Mouse (Mus musculus): Measurements from ENCODE around the gene Nmnat2. TPM values are rescaled to one million over a fixed set of nuclear protein-coding genes. Genes with fewer than 3 reads are reported as not detected.
"Not testable (repeated sequence)": the region's sequence is repeated elsewhere in the genome, so short reads cannot be mapped to it uniquely, and the experiment has no call there.

The Nmnat2 gene
- polyA plus RNA-seq, 1 experiment, result 8.3 TPM

DNA sequence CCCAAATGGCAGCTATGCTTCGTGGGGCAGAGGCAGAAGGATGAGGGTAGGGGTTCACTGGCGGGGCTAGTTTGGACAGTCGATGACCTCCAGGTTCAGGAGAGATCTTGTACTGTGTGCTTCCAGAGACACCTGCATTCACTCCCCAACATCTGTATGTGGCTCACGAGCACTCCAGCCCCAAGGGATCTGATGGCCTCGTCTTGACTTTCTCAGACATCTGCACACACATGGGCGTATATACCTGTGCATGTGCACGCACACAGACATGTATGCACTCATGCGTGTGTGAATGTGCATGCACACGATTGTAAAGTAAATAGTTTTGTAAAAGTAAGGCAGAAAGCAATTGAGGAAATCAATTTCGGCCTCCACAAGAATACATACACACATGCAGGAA lies 117.9 kb downstream of the Nmnat2 start:
- Histone ChIP-seq H3K79me3 (ENCODE audit: low read depth) (no peaks in the 10 kb centered on the region), H3K4me3 (ENCODE audit: insufficient read depth, poor library complexity, severe bottlenecking) (no peak overlapping the region)
- TF ChIP-seq CTCF (IDR thresholded peaks at IDR 0.05; ENCODE audit: control insufficient read depth, insufficient read depth, insufficient read length) (no peak), MYOD1 (IDR thresholded peaks at IDR 0.05; ENCODE audit: control insufficient read depth, insufficient read length, low read depth) (no peak), FOSL1 (IDR thresholded peaks at IDR 0.05; ENCODE audit: insufficient read depth, low read length, poor library complexity, severe bottlenecking) (no peak), MYOG (IDR thresholded peaks at IDR 0.05; ENCODE audit: control insufficient read depth, extremely low read depth, insufficient read length) (no peak), MAX (IDR thresholded peaks at IDR 0.05) (no peak), USF1 (IDR thresholded peaks at IDR 0.05; ENCODE audit: low read depth) (no peak), CEBPB (IDR thresholded peaks at IDR 0.05; ENCODE audit: low read depth) (no peak)

DNA sequence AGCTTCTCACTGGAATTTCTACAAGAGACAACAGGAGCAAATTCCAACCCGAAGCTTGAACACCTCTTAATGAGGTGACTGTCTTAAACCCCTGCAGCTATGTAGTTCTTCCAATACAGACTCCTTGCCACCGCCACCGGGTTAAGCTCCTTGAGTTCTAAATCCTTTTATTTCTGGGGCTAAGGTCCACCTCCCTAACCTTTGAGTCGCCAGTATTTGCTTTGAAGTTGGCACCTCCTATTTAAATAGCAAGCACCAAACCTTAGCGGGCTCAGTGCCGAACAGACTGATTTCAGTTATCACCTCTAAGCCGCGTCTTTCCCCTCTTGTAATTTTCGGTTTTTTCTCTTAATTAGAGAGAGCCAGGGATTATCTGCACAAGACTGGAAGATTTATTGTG lies 118.6 kb downstream of the Nmnat2 start:
- no peak overlapping the region for H3ac ChIP-seq (ENCODE audit: control insufficient read depth, insufficient read length, low read depth)
- no peaks in the 10 kb centered on the region for H3K27me3 ChIP-seq (ENCODE audit: control insufficient read depth, insufficient read depth, insufficient read length)
- no peak for TF ChIP-seq MAX (IDR thresholded peaks at IDR 0.05)
- TF ChIP-seq FOSL1 (IDR thresholded peaks at IDR 0.05; ENCODE audit: insufficient read depth, low read length, poor library complexity, severe bottlenecking), result no peak
- TF ChIP-seq CEBPB (IDR thresholded peaks at IDR 0.05; ENCODE audit: low read depth), result no peak
- TF ChIP-seq CTCF (IDR thresholded peaks at IDR 0.05; ENCODE audit: control insufficient read depth, insufficient read depth, insufficient read length), result no peak
- TF ChIP-seq MYOD1 (IDR thresholded peaks at IDR 0.05; ENCODE audit: control insufficient read depth, insufficient read length, low read depth), result no peak
- no peak for TF ChIP-seq MYOG (IDR thresholded peaks at IDR 0.05; ENCODE audit: control insufficient read depth, extremely low read depth, insufficient read length)
- no peak for TF ChIP-seq USF1 (IDR thresholded peaks at IDR 0.05; ENCODE audit: low read depth)

More for the DNA sequence above, 117.9 kb downstream of the Nmnat2 start:
- Histone ChIP-seq H3K27me3 (ENCODE audit: control insufficient read depth, insufficient read depth, insufficient read length) (no peaks in the 10 kb centered on the region), H3ac (ENCODE audit: control insufficient read depth, insufficient read length, low read depth) (no peak overlapping the region), H3K36me3 (ENCODE audit: control insufficient read depth, insufficient read depth) (no peaks in the 10 kb centered on the region), H3K79me2 (ENCODE audit: control insufficient read depth, insufficient read depth) (no peaks in the 10 kb centered on the region)

DNA sequence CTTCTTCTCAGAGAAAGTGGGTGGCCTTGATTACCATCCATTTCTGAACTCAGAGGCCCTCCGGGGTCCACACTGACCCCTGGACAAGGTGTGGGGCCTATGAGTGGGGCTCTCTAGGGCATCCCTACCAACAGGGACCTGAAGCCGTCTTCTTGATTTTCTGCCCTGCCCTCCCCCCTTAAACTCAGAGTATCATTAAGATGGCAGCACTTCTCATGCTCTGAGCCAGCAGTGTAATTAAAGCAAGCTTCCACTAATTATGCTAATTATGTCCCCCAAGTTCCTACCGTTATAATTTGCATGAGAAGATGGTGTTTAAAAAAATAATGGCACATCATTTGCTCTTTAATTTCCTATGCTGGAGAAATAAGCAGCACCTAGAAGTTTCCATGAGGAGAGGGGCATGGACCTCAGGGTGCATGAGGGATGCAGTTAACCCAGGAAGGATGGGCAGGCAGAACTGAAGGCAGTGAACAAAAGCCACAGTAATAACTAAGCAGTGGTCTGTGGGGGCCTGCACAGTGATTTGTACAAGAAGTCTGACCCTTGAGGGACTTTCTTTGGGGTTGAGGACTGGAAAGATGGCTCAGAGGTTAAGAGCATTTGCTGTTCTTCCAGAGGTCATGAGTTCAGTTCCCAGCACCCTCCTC lies 120.4 kb downstream of the Nmnat2 start:
- no peaks in the 10 kb centered on the region for H3K79me2 ChIP-seq (ENCODE audit: control insufficient read depth, insufficient read depth)
- H3K4me3 ChIP-seq (ENCODE audit: insufficient read depth, poor library complexity, severe bottlenecking), result no peak overlapping the region
- no peak overlapping the region for H3ac ChIP-seq (ENCODE audit: control insufficient read depth, insufficient read length, low read depth)
- TF ChIP-seq MYOD1 (IDR thresholded peaks at IDR 0.05; ENCODE audit: control insufficient read depth, insufficient read length, low read depth) (no peak), MAX (IDR thresholded peaks at IDR 0.05) (no peak), MYOG (IDR thresholded peaks at IDR 0.05; ENCODE audit: control insufficient read depth, extremely low read depth, insufficient read length) (no peak), USF1 (IDR thresholded peaks at IDR 0.05; ENCODE audit: low read depth) (no peak), CEBPB (IDR thresholded peaks at IDR 0.05; ENCODE audit: low read depth) (no peak), CTCF (IDR thresholded peaks at IDR 0.05; ENCODE audit: control insufficient read depth, insufficient read depth, insufficient read length) (no peak)
- no peaks in the 10 kb centered on the region for H3K79me3 ChIP-seq (ENCODE audit: low read depth)
- H3K27me3 ChIP-seq (ENCODE audit: control insufficient read depth, insufficient read depth, insufficient read length), result no peaks in the 10 kb centered on the region
- H3K36me3 ChIP-seq (ENCODE audit: control insufficient read depth, insufficient read depth), result no peaks in the 10 kb centered on the region

More for the DNA sequence above, 118.6 kb downstream of the Nmnat2 start:
- Histone ChIP-seq H3K79me3 (ENCODE audit: low read depth) (no peaks in the 10 kb centered on the region), H3K4me3 (ENCODE audit: insufficient read depth, poor library complexity, severe bottlenecking) (no peak overlapping the region), H3K36me3 (ENCODE audit: control insufficient read depth, insufficient read depth) (no peaks in the 10 kb centered on the region), H3K79me2 (ENCODE audit: control insufficient read depth, insufficient read depth) (no peaks in the 10 kb centered on the region)

DNA sequence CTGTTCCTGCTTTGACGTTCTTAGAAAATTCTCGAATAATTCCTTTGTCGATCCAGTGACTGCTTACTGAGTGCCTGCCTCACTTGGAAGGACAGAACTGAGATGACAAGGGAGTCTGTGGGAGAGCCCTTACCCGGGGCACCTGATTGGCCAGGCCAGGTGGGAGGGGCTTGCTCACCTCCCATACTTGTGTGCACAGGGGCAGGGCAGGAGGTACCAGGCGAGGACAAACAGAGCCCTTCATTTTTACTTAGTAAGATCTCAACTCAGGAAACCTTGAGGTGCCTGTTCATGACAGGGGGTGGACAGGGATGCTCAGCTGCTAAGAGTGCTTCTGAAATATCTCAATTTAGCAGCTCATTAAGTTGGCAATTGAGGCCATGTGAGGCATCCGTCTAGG lies 121.2 kb downstream of the Nmnat2 start:
- no peak overlapping the region for H3ac ChIP-seq (ENCODE audit: control insufficient read depth, insufficient read length, low read depth)
- H3K27me3 ChIP-seq (ENCODE audit: control insufficient read depth, insufficient read depth, insufficient read length), result no peaks in the 10 kb centered on the region
- H3K4me3 ChIP-seq (ENCODE audit: insufficient read depth, poor library complexity, severe bottlenecking), result no peak overlapping the region
- H3K36me3 ChIP-seq (ENCODE audit: control insufficient read depth, insufficient read depth), result no peaks in the 10 kb centered on the region
- no peaks in the 10 kb centered on the region for H3K79me2 ChIP-seq (ENCODE audit: control insufficient read depth, insufficient read depth)
- H3K79me3 ChIP-seq (ENCODE audit: low read depth), result no peaks in the 10 kb centered on the region
- TF ChIP-seq MYOG (IDR thresholded peaks at IDR 0.05; ENCODE audit: control insufficient read depth, extremely low read depth, insufficient read length), result no peak
- no peak for TF ChIP-seq MAX (IDR thresholded peaks at IDR 0.05)
- TF ChIP-seq CEBPB (IDR thresholded peaks at IDR 0.05; ENCODE audit: low read depth), result no peak
- TF ChIP-seq MYOD1 (IDR thresholded peaks at IDR 0.05; ENCODE audit: control insufficient read depth, insufficient read length, low read depth), result no peak
- no peak for TF ChIP-seq FOSL1 (IDR thresholded peaks at IDR 0.05; ENCODE audit: insufficient read depth, low read length, poor library complexity, severe bottlenecking)
- no peak for TF ChIP-seq USF1 (IDR thresholded peaks at IDR 0.05; ENCODE audit: low read depth)
- no peak for TF ChIP-seq CTCF (IDR thresholded peaks at IDR 0.05; ENCODE audit: control insufficient read depth, insufficient read depth, insufficient read length)

DNA sequence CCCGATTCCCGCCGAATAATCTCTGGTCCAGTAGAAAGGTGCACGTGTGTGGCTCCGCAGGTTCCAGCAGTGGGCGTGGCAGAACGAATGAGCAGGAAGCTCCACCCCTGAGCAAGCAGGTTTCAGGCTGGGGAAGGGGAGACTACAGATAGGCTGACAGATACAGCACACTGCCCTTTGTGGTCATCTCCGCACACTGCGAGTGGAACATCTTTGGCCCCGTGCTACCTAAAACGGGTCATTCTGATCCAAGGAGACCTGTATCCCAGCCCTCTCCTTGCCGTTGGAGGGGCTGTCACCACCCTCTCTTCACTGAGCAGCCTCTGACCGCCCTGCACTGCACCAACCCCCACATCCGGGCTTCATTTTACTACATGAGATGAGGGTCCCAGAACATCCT lies 128.4 kb downstream of the Nmnat2 start:
- H3K36me3 ChIP-seq (ENCODE audit: control insufficient read depth, insufficient read depth); H3K4me3 ChIP-seq (ENCODE audit: insufficient read depth, poor library complexity, severe bottlenecking); H3K79me3 ChIP-seq (ENCODE audit: low read depth); H3K27me3 ChIP-seq (ENCODE audit: control insufficient read depth, insufficient read depth, insufficient read length); H3K79me2 ChIP-seq (ENCODE audit: control insufficient read depth, insufficient read depth); H3ac ChIP-seq (ENCODE audit: control insufficient read depth, insufficient read length, low read depth): not testable (repeated sequence)

DNA sequence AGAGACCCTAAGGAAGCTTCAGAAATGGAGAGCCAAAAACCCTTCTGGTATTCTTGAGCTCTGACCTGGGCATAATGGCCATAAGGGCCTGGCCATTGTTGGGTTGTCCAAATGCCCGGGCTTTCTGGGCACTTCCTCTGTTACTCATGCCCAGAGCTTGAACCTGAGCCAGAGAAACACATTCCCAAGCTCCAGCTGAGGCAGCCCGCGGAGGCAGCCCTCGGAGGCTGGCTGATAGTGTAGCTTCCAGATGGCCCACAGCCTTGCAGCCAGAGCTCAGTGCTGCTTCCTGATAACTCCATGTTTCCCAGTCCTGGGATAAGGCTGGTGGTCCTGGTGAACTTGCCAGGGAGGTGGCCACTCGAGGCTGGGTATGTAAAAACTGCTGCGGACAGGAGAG lies 129.4 kb downstream of the Nmnat2 start:
- Histone ChIP-seq H3K4me3 (ENCODE audit: insufficient read depth, poor library complexity, severe bottlenecking) (no peak overlapping the region), H3K79me3 (ENCODE audit: low read depth) (no peaks in the 10 kb centered on the region), H3K36me3 (ENCODE audit: control insufficient read depth, insufficient read depth) (no peaks in the 10 kb centered on the region), H3ac (ENCODE audit: control insufficient read depth, insufficient read length, low read depth) (no peak overlapping the region), H3K27me3 (ENCODE audit: control insufficient read depth, insufficient read depth, insufficient read length) (no peaks in the 10 kb centered on the region), H3K79me2 (ENCODE audit: control insufficient read depth, insufficient read depth) (no peaks in the 10 kb centered on the region)
- no peak for TF ChIP-seq MYOG (IDR thresholded peaks at IDR 0.05; ENCODE audit: control insufficient read depth, extremely low read depth, insufficient read length)
- TF ChIP-seq CEBPB (IDR thresholded peaks at IDR 0.05; ENCODE audit: low read depth), result no peak
- TF ChIP-seq FOSL1 (IDR thresholded peaks at IDR 0.05; ENCODE audit: insufficient read depth, low read length, poor library complexity, severe bottlenecking), result no peak
- TF ChIP-seq MYOD1 (IDR thresholded peaks at IDR 0.05; ENCODE audit: control insufficient read depth, insufficient read length, low read depth), result no peak
- no peak for TF ChIP-seq CTCF (IDR thresholded peaks at IDR 0.05; ENCODE audit: control insufficient read depth, insufficient read depth, insufficient read length)
- TF ChIP-seq MAX (IDR thresholded peaks at IDR 0.05), result no peak
- TF ChIP-seq USF1 (IDR thresholded peaks at IDR 0.05; ENCODE audit: low read depth), result no peak
